Mouse (Mus musculus) heart, embryonic 14.5 days (tissue): ENCODE measurements around the gene Gm10722. TPM values are rescaled to one million over a fixed set of nuclear protein-coding genes. Genes with fewer than 3 reads are reported as not detected.
"Not testable (repeated sequence)": the region's sequence is repeated elsewhere in the genome, so short reads cannot be mapped to it uniquely, and the experiment has no call there.

Experiments used
- ATAC-seq: fragments of 200-750 bp; cut with Nextera tagmentation; 2 replicates; pipeline ENCODE4 v1.8.0; 2017; ENCODE audit warnings: low read depth, moderate TSS enrichment; ENCODE audit not compliant: insufficient number of reproducible peaks, insufficient read depth, low FRiP score
- H3K27ac ChIP-seq, 2 experiments: fragments of 200-500 bp in 1 of 2; fragments of 300-500 bp in 1 of 2; sonication (generic) in 1 of 2; replicated peaks in 1 of 2; 2 replicates each; pipeline ENCODE4 v1.5.1; 2012 to 2014; ENCODE audit warnings: low read depth in 2 of 2, low read length in 2 of 2, control low read depth in 1 of 2, mild to moderate bottlenecking in 1 of 2, mixed read lengths in 1 of 2; ENCODE audit not compliant: control insufficient read depth in 1 of 2, insufficient read depth in 1 of 2
- H3K27me3 ChIP-seq: fragments of 300-500 bp; sonication (generic); 2 replicates; pipeline ENCODE4 v1.6.1; 2014; ENCODE audit warnings: mild to moderate bottlenecking, low read length, control low read depth; ENCODE audit not compliant: control insufficient read depth, insufficient read depth
- H3K36me3 ChIP-seq: fragments of 300-500 bp; sonication (generic); 2 replicates; pipeline ENCODE4 v1.6.1; 2014; ENCODE audit warnings: mild to moderate bottlenecking, control low read depth, low read length, mixed read lengths; ENCODE audit not compliant: control insufficient read depth, insufficient read depth
- H3K4me1 ChIP-seq, 2 experiments: fragments of 200-500 bp in 1 of 2; fragments of 300-500 bp in 1 of 2; sonication (generic) in 1 of 2; 2 replicates each; pipeline ENCODE4 v1.6.1; 2012 to 2014; ENCODE audit warnings: low read length in 2 of 2, control low read depth in 1 of 2, mixed read lengths in 1 of 2; ENCODE audit not compliant: control insufficient read depth in 2 of 2, insufficient read depth in 2 of 2
- H3K4me2 ChIP-seq: fragments of 300-500 bp; sonication (generic); 2 replicates; pipeline ENCODE4 v1.6.1; 2014; ENCODE audit warnings: mild to moderate bottlenecking, low read length
- H3K4me3 ChIP-seq, 2 experiments: fragments of 200-500 bp in 1 of 2; fragments of 300-500 bp in 1 of 2; sonication (generic) in 1 of 2; 2 replicates each; pipeline ENCODE4 v1.5.1; 2012 to 2014; ENCODE audit warnings: low read length in 2 of 2, mild to moderate bottlenecking in 2 of 2, control low read depth in 1 of 2, low read depth in 1 of 2, moderate library complexity in 1 of 2; ENCODE audit not compliant: control insufficient read depth in 1 of 2, insufficient read depth in 1 of 2
- H3K9ac ChIP-seq: fragments of 300-500 bp; sonication (generic); 2 replicates; pipeline ENCODE4 v1.6.1; 2014; ENCODE audit warnings: mild to moderate bottlenecking, low read length
- H3K9me3 ChIP-seq: fragments of 300-500 bp; sonication (generic); 2 replicates; pipeline ENCODE4 v1.6.1; 2016; ENCODE audit warnings: low read length, control low read depth; ENCODE audit not compliant: control insufficient read depth
- WGBS: fragments of 180-500 bp; shearing (Covaris S2); extraction: QIAGEN DNeasy Blood & Tissue Kit; methylation state at CpG from one replicate; pipeline ENCODE4 v1.1.7; 2014; 5-methylcytosine and 5-hydroxymethylcytosine counted together
- polyA plus RNA-seq: library from polyadenylated mRNA; unstranded; fragments of >200 nt; fragmentation: Nextera tagmentation; extraction: Ambion mirVana; gene quantifications from 2 replicates; pipeline ENCODE4 v1.2.1, GENCODE M21; 2014

The Gm10722 gene
- not detected in 2 replicates for polyA plus RNA-seq

DNA sequence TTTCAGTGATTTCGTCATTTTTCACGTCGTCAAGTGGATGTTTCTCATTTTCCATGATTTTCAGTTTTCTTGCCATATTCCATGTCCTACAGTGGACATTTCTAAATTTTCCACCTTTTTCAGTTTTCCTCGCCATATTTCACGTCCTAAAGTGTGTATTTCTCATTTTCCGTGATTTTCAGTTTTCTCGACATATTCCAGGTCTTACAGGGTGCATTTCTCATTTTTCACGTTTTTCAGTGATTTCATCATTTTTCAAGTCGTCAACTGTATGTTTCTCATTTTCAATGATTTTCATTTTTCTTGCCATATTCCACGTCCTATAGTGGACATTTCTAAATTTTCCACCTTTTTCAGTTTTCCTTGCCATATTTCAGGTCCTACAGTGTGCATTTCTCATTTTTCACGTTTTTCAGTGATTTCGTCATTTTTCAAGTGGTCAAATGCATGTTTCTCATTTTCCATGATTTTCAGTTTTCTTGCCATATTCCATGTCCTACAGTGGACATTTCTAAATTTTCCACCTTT, at the start of gene Gm10722:
Gm10722 (plus strand) TSS at position 478 of the 528 bp plus-strand sequence.
- not testable (repeated sequence) for H3K27me3 ChIP-seq, H3K9me3 ChIP-seq, ATAC-seq, H3K4me2 ChIP-seq, H3K4me3 ChIP-seq, H3K4me1 ChIP-seq, H3K9ac ChIP-seq, H3K36me3 ChIP-seq, H3K27ac ChIP-seq
- 62% methylated on average over 12 of the region's 12 CpGs for WGBS

GRCm38 (mm10) chr9:3001006-3001405, 284 bp downstream of the Gm10722 start:
- H3K4me3 ChIP-seq, H3K4me2 ChIP-seq, H3K36me3 ChIP-seq, H3K27ac ChIP-seq, ATAC-seq, H3K9me3 ChIP-seq, H3K4me1 ChIP-seq, H3K27me3 ChIP-seq, H3K9ac ChIP-seq: not testable (repeated sequence)
- 60% methylated on average over 8 of the region's 8 CpGs for WGBS

DNA sequence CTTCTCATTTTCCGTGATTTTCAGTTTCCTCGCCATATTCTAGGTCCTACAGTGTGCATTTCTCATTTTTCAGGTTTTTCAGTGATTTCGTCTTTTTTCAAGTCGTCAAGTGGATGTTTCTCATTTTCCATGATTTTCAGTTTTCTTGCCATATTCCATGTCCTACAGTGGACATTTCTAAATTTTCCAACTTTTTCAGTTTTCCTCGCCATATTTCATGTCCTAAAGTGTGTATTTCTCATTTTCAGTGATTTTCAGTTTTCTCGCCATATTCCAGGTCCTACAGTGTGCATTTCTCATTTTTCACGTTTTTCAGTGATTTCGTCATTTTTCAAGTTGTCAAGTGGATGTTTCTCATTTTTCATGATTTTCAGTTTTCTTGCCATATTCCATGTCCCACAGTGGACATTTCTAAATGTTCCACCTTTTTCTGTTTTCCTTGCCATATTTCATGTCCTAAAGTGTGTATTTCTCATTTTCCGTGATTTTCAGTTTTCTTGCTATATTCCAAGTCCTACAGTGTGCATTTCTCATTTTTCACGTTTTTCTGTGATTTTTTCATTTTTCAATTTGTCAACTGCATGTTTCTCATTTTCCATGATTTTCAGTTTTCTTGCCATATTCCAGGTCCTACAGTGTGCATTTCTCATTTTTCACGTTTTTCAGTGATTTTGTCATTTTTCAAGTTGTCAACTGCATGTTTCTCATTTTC, 1.4 kb downstream of the Gm10722 start:
- 47% methylated on average over 8 of the region's 11 CpGs for WGBS
- ATAC-seq = peak; percentile 86
- H3K27me3 ChIP-seq, H3K9ac ChIP-seq, H3K36me3 ChIP-seq, H3K9me3 ChIP-seq, H3K4me2 ChIP-seq, H3K4me3 ChIP-seq, H3K27ac ChIP-seq, H3K4me1 ChIP-seq: not testable (repeated sequence)

DNA sequence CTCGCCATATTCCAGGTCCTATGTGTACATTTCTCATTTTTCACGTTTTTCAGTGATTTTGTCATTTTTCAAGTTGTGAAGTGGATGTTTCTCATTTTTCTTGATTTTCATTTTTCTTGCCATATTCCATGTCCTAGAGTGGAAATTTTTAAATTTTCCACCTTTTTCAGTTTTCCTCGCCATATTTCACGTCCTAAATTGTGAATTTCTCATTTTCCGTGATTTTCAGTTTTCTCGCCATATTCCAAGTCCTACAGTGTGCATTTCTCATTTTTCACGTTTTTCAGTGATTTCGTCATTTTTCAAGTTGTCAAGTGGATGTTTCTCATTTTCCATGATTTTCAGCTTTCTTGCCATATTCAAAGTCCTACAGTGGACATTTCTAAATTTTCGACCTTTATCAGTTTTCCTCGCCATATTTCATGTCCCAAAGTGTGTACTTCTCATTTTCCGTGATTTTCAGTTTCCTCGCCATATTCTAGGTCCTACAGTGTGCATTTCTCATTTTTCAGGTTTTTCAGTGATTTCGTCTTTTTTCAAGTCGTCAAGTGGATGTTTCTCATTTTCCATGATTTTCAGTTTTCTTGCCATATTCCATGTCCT, 2.2 kb downstream of the Gm10722 start, which contains the start of gene Gm11168:
Gm11168 (plus strand) TSS at position 553 of the 603 bp plus-strand sequence.
- WGBS = 73% methylated on average over 6 of the region's 14 CpGs
- not testable (repeated sequence) for H3K27ac ChIP-seq, H3K9me3 ChIP-seq, H3K9ac ChIP-seq, H3K4me2 ChIP-seq, ATAC-seq, H3K36me3 ChIP-seq, H3K4me1 ChIP-seq, H3K27me3 ChIP-seq, H3K4me3 ChIP-seq

DNA sequence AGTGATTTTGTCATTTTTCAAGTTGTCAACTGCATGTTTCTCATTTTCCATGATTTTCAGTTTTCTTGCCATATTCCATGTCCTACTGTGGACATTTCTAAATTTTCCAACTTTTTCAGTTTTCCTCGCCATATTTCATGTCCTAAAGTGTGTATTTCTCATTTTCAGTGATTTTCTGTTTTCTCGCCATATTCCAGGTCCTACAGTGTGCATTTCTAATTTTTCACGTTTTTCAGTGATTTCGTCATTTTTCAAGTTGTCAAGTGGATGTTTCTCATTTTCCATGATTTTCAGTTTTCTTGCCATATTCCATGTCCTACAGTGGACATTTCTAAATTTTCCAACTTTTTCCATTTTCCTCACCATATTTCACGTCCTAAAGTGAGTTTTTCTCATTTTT, 5.5 kb downstream of the Gm10722 start:
- WGBS = 77% methylated on average over 1 of the region's 5 CpGs
- not testable (repeated sequence) for H3K27me3 ChIP-seq, H3K9me3 ChIP-seq, H3K4me3 ChIP-seq, H3K4me1 ChIP-seq, ATAC-seq, H3K9ac ChIP-seq, H3K36me3 ChIP-seq, H3K4me2 ChIP-seq, H3K27ac ChIP-seq

GRCm38 (mm10) chr9:3006636-3007035, 5.9 kb downstream of the Gm10722 start:
- not testable (repeated sequence) for H3K9me3 ChIP-seq, H3K36me3 ChIP-seq, H3K27ac ChIP-seq, H3K4me2 ChIP-seq, H3K4me1 ChIP-seq, H3K27me3 ChIP-seq, H3K9ac ChIP-seq, H3K4me3 ChIP-seq
- WGBS = 66% methylated on average over 7 of the region's 8 CpGs
- peak; percentile 63 for ATAC-seq

GRCm38 (mm10) chr9:3007272-3007671, 6.5 kb downstream of the Gm10722 start:
- ATAC-seq, H3K27me3 ChIP-seq, H3K4me2 ChIP-seq, H3K4me1 ChIP-seq, H3K36me3 ChIP-seq, H3K9me3 ChIP-seq, H3K9ac ChIP-seq, H3K27ac ChIP-seq, H3K4me3 ChIP-seq: not testable (repeated sequence)
- WGBS = 73% methylated on average over 7 of the region's 9 CpGs
